Mouse (Mus musculus) hindbrain, embryonic 11.5 days (tissue): Measurements from ENCODE around the gene Mrtfa. TPM values are rescaled to one million over a fixed set of nuclear protein-coding genes. Genes with fewer than 3 reads are reported as not detected.

Source experiments
- ATAC-seq: fragments of 200-750 bp; cut with Nextera tagmentation; 2 replicates; pipeline ENCODE4 v1.8.0; 2017; ENCODE audit warnings: mild to moderate bottlenecking, moderate TSS enrichment, moderate library complexity; ENCODE audit not compliant: low FRiP score
- DNase-seq: peaks from one replicate; pipeline ENCODE4 v3.0.0-alpha.2; 2015; ENCODE audit warnings: low spot score
- H3K27ac ChIP-seq: fragments of 300-500 bp; sonication (generic); 2 replicates; pipeline ENCODE4 v1.5.1; 2014; ENCODE audit warnings: mild to moderate bottlenecking, low read depth, low read length
- H3K27me3 ChIP-seq: fragments of 300-500 bp; sonication (generic); 2 replicates; pipeline ENCODE4 v1.6.1; 2014; ENCODE audit warnings: mild to moderate bottlenecking, low read length, moderate library complexity, mixed read lengths; ENCODE audit not compliant: control insufficient read depth, insufficient read depth
- H3K36me3 ChIP-seq: fragments of 300-500 bp; sonication (generic); 2 replicates; pipeline ENCODE4 v1.6.1; 2014; ENCODE audit warnings: mild to moderate bottlenecking, low read length, moderate library complexity, mixed read lengths; ENCODE audit not compliant: control insufficient read depth, insufficient read depth
- H3K4me1 ChIP-seq: fragments of 300-500 bp; sonication (generic); replicated peaks from 2 replicates; pipeline ENCODE4 v1.6.1; 2014; ENCODE audit warnings: low read length, mixed read lengths; ENCODE audit not compliant: control insufficient read depth, insufficient read depth
- H3K4me2 ChIP-seq: fragments of 300-500 bp; sonication (generic); replicated peaks from 2 replicates; pipeline ENCODE4 v1.6.1; 2014; ENCODE audit warnings: mild to moderate bottlenecking, low read depth, low read length
- H3K4me3 ChIP-seq: fragments of 300-500 bp; sonication (generic); 2 replicates; pipeline ENCODE4 v1.5.1; 2014; ENCODE audit warnings: low read depth, low read length
- H3K9ac ChIP-seq: fragments of 300-500 bp; sonication (generic); 2 replicates; pipeline ENCODE4 v1.6.1; 2014; ENCODE audit warnings: low read depth, low read length
- H3K9me3 ChIP-seq: fragments of 300-500 bp; sonication (generic); 2 replicates; pipeline ENCODE4 v1.6.1; 2016; ENCODE audit warnings: low read length; ENCODE audit not compliant: control insufficient read depth
- WGBS: fragments of 180-500 bp; shearing (Covaris S2); extraction: QIAGEN DNeasy Blood & Tissue Kit; methylation state at CpG from one replicate; pipeline ENCODE4 v1.1.7; 2014; 5-methylcytosine and 5-hydroxymethylcytosine counted together
- polyA plus RNA-seq: library from polyadenylated mRNA; unstranded; fragments of >200 nt; fragmentation: Nextera tagmentation; extraction: Ambion mirVana; gene quantifications from 2 replicates; pipeline ENCODE4 v1.2.1, GENCODE M21; 2014

The Mrtfa gene
- polyA plus RNA-seq, 1 experiment from 2014 or later = 31.9 TPM

DNA sequence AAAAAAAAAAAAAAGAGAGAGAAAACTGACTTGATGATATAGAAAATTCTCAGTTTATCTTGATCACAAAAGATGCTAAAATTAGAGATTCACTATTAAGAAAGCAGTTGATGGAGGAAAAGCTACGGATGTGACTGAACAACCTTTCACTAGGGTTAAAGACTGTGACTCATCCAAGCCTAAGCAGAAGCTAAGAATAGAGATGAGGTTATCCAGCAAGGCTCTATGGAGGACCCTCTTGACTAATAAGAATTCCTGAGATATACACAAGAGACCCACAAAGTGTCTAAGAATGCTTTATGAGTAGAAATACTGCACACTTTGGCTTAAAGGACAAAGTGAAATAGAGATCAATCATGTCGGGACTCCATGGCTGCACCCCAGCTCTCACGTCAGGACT lies 14.9 kb downstream of the Mrtfa start:
- Histone ChIP-seq H3K4me2 (no peak overlapping the region), H3K9me3 (no peaks in the 10 kb centered on the region), H3K4me3 (no peak overlapping the region), H3K4me1 (no peaks in the 10 kb centered on the region), H3K27me3 (no peaks in the 10 kb centered on the region), H3K27ac (no peak overlapping the region), H3K36me3 (no peaks in the 10 kb centered on the region), H3K9ac (no peak overlapping the region)
- DNase-seq (no peak), ATAC-seq (no peak)
- WGBS = 92% methylated on average over 3 of the region's 3 CpGs

DNA sequence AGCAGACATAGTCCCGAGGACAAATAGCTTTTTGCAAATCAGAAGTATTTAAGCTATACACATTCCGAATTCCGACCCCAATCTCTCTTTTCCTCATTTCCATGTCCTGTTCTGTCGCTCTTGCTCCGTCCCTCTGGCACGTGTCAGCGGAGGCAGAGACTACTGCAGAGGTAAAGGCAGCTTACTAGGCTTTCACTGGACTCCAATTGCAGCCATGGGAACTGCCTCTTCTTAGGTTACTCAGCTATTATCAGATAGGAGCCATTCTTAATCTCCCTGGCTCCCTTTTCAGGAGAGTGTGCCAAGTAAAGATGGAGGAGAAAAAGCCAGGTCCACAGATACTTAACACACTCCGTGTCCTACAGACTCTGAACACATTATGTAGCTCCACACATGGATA lies 18.3 kb downstream of the Mrtfa start:
- no peaks in the 10 kb centered on the region for H3K9me3 ChIP-seq
- no peak overlapping the region for H3K9ac ChIP-seq
- no peaks in the 10 kb centered on the region for H3K36me3 ChIP-seq
- ATAC-seq = no peak
- no peaks in the 10 kb centered on the region for H3K27me3 ChIP-seq
- H3K4me1 ChIP-seq = no peaks in the 10 kb centered on the region
- H3K4me3 ChIP-seq = no peak overlapping the region
- WGBS = 90% methylated on average over 8 of the region's 8 CpGs
- no peak overlapping the region for H3K4me2 ChIP-seq
- DNase-seq = no peak
- H3K27ac ChIP-seq = no peak overlapping the region

DNA sequence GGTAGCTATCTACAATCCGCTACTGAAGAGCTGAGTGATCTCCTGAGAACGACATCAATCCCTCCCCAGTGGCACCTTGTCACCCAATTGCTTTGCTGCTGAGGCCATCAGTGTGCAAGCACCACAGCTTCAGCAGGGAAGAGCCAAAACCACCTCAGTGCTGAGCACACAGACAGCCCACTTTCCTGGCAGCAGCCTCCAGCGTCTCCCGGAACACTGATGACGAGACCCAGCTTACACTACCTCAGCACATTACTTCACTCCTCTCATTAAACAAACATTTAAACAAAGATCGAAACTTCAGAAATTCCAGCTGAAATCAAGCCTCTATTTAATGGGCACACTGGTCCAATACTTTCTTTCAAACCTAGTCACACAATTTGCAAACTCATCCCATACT lies 21.8 kb downstream of the Mrtfa start:
- no peak overlapping the region for H3K4me2 ChIP-seq
- H3K27ac ChIP-seq = no peak overlapping the region
- H3K4me1 ChIP-seq = no peaks in the 10 kb centered on the region
- ATAC-seq (no peak), DNase-seq (no peak)
- H3K9ac ChIP-seq = no peak overlapping the region
- H3K36me3 ChIP-seq = no peaks in the 10 kb centered on the region
- WGBS = 86% methylated on average over 6 of the region's 6 CpGs
- H3K27me3 ChIP-seq = no peaks in the 10 kb centered on the region
- no peaks in the 10 kb centered on the region for H3K9me3 ChIP-seq
- H3K4me3 ChIP-seq = no peak overlapping the region

DNA sequence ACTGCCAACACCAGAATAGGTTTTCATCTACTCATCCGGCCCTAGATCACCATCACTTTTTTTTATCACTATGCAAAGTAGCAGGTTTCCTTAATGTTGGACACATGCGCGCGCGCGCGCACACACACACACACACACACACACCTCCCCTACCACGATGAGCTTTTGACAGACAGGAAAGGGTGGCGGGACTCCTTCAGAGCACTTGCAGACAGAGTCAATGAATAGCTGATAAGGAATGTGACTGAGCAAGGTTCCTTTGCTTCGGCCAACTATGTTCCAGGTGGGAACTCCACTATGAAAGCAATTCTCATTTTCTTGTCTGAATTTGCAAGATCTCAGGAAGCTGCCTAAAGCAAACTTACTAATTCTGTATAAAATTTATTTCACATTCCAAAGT lies 22.7 kb downstream of the Mrtfa start:
- H3K9me3 ChIP-seq = no peaks in the 10 kb centered on the region
- no peaks in the 10 kb centered on the region for H3K4me1 ChIP-seq
- no peak overlapping the region for H3K27ac ChIP-seq
- no peak overlapping the region for H3K4me2 ChIP-seq
- no peak overlapping the region for H3K4me3 ChIP-seq
- WGBS = 95% methylated on average over 10 of the region's 10 CpGs
- no peaks in the 10 kb centered on the region for H3K36me3 ChIP-seq
- DNase-seq (no peak), ATAC-seq (no peak)
- H3K9ac ChIP-seq = no peak overlapping the region
- H3K27me3 ChIP-seq = no peaks in the 10 kb centered on the region

DNA sequence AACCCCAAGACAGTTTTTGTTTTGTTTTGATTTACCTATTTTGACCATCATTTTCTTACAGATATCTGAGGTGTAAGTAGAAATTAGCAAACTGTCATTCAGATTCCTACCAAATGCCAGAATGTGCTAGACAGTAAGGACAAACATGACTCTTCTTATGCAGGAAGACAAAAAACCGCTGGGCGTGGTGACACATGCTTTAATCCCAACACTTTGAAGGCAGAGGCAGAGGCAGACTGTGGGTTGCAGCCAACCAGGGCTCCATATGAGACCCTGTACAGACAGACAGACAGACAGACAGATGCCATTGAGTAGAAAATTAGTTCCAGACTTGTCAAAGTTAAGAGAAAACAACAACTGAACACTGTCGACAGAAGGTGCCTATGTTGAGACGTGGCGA lies 24.3 kb downstream of the Mrtfa start:
- Histone ChIP-seq H3K4me1 (no peaks in the 10 kb centered on the region), H3K9me3 (no peaks in the 10 kb centered on the region), H3K36me3 (no peaks in the 10 kb centered on the region), H3K27me3 (no peaks in the 10 kb centered on the region), H3K9ac (no peak overlapping the region), H3K4me3 (no peak overlapping the region), H3K27ac (no peak overlapping the region), H3K4me2 (no peak overlapping the region)
- WGBS = 90% methylated on average over 5 of the region's 5 CpGs
- DNase-seq = no peak
- ATAC-seq = no peak

DNA sequence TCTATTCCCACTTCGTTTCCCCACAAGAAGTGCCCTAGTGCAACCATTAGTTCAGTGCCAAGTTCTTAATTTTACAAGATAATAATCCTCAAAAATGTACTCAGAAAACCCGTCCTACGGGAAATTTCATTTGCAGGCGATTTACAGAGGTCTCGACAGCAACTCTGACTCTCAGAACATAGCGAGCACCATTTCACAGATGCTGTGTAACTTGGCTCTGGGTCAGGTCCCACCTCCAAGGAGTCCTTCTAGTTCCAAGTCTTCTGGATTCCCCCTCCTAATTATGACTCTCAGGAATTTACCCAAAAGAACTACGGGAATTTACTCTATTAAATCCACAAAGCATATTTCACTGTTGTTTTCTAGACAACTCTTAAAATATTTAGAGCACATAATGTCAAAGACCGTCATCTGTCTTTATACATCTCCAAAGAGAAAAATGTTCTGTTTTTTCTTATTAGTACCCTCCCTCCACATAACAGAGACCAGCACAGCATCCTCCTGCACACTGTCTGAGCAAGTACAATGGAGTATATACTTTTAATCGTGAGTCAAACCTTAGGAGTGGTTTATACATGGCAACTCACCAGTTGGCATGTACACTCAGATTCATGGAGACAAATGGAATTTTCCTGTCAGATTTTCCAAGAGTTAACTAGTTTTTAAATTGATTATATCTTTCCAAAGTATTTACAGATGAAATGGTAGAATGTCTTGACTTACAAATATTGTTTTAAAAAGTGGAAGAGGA lies 25.8 kb downstream of the Mrtfa start:
- Histone ChIP-seq H3K36me3 (no peaks in the 10 kb centered on the region), H3K27ac (no peak overlapping the region), H3K9ac (no peak overlapping the region), H3K9me3 (no peaks in the 10 kb centered on the region), H3K27me3 (no peaks in the 10 kb centered on the region), H3K4me2 (no peak overlapping the region), H3K4me1 (no peaks in the 10 kb centered on the region), H3K4me3 (no peak overlapping the region)
- DNase-seq = no peak
- ATAC-seq = no peak
- 91% methylated on average over 9 of the region's 9 CpGs for WGBS

DNA sequence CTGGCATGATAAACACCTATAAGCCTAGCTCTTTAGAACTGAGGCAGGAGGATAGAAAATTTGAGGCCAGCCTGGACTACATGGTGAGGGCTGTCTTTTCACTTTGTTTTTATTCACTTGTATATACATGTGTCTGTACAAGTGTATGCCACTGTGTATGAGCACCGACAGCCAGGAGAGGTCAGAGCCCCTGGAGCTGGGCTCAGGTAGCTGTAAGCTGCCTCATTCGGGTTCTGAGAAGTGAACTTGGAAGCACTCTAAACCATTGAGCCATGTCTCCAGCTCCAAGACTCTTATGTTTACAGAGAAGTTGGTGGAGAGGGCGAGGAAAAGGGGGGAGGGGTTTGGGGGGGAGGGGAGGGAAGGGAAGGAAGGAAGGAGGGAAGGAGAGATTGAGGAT lies 29.0 kb downstream of the Mrtfa start:
- H3K4me3 ChIP-seq = no peak overlapping the region
- H3K27ac ChIP-seq = no peak overlapping the region
- H3K4me1 ChIP-seq = no peaks in the 10 kb centered on the region
- DNase-seq = no peak
- WGBS = 83% methylated on average over 3 of the region's 3 CpGs
- no peaks in the 10 kb centered on the region for H3K27me3 ChIP-seq
- no peak overlapping the region for H3K9ac ChIP-seq
- H3K9me3 ChIP-seq = no peaks in the 10 kb centered on the region
- H3K36me3 ChIP-seq = no peaks in the 10 kb centered on the region
- H3K4me2 ChIP-seq = no peak overlapping the region
- no peak for ATAC-seq

DNA sequence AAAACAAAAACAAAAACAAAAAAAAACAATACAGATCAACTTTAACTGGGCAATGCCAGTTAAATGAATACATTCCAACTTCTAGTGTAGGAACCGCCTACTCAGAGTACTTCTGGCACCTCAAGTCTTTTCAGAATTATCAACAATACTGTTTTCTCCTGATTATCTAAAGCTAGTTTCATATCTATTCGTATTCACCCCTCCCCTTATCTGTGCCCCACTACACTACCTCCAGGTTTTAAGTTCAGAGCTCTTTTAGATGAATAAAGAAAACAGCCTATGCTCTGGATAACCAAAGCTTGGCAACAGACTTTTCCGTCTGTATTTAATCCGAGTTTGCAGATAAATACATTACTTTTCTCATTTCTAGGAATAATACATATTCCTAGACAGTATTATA lies 29.9 kb downstream of the Mrtfa start:
- WGBS = 97% methylated on average over 4 of the region's 4 CpGs
- no peak for ATAC-seq

DNA sequence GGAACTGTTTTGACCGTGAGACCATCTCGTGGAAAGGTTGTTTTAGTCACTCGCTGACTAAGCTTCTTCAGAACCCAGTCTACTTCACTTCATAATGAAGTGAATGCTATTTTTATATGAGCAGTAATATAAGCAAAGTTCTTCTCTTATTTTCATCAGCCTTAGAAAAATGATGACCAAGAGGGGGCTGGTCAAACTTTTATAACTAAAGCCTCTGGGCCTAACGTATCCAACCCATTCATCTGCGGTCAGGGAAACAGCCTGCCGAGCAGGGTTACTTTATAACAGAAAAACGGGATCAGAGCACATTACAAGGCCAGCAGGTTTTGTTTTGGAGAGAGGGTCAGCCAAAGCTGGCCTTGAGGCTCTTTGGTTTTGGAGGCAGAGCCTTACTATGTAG lies 31.3 kb downstream of the Mrtfa start:
- Histone ChIP-seq H3K27ac (no peak overlapping the region), H3K4me3 (no peak overlapping the region), H3K4me1 (no peaks in the 10 kb centered on the region), H3K4me2 (no peak overlapping the region), H3K36me3 (no peaks in the 10 kb centered on the region), H3K27me3 (no peaks in the 10 kb centered on the region), H3K9ac (no peak overlapping the region), H3K9me3 (no peaks in the 10 kb centered on the region)
- WGBS = 87% methylated on average over 7 of the region's 7 CpGs
- no peak for ATAC-seq
- DNase-seq = no peak

More for the DNA sequence above, 29.9 kb downstream of the Mrtfa start:
- H3K27me3 ChIP-seq = no peaks in the 10 kb centered on the region
- no peaks in the 10 kb centered on the region for H3K9me3 ChIP-seq
- H3K27ac ChIP-seq = no peak overlapping the region
- no peaks in the 10 kb centered on the region for H3K4me1 ChIP-seq
- no peak overlapping the region for H3K9ac ChIP-seq
- H3K4me3 ChIP-seq = no peak overlapping the region
- no peaks in the 10 kb centered on the region for H3K36me3 ChIP-seq
- H3K4me2 ChIP-seq = no peak overlapping the region
- no peak for DNase-seq
